Comparison of ENCODE assay signal across 8 mouse cellular contexts in the genomic region with DNA sequence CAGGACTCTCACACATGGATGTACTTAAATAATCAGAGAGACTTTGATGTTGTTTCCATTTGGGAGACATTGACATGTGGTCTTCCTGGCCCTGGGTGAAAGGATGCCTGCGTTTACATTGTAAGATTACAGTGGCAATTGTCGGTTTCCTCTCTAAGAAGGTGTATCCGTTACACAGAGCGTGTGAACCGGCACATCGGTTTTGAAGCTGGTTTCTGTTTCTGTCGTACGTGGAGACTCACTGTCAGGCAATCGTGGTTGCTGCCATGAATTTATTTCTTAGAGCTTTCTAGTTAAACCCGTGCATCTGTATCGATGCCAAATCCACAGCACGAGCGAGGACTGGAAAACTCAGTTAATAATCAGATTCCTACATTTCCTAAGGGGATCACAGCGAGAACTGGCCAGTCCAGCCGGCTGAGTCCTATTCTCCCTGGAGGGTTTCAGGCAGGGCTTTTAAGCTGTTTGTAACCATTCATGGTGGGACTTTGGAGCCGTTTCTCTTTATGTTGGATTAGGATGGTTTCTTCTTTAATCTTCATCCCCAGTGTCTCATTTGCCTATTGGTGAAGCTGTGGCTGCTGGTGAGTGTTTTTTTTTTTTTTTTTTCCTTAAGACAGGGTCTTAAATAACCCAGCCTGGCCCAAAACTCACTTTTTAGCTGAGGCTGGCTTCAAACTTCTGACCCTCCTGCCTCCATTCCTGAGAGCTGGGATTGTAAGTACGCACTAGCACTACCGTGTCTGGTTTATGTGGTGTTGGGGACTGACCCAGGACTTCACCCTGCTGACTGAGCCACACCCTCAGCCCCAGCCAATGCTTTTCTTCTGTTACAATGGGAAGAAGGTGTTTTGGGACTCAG. TPM values are rescaled to one million over a fixed set of nuclear protein-coding genes. Genes with fewer than 3 reads are reported as not detected.
DNase-seq lines count a peak whose midpoint lies in the region; ATAC-seq and TF ChIP-seq lines count a peak whose summit lies in the region.

No protein-coding gene starts in this region.

- ATAC-seq in hematopoietic stem cell, adult 5-6 weeks (replicated peaks in 1 of 2; ENCODE audit: insufficient read depth in 1 of 2, low FRiP score in 2 of 2, low TSS enrichment in 1 of 2, low read depth in 1 of 2, poor library complexity in 2 of 2, severe bottlenecking in 2 of 2): peak; percentile 84 to 92
- ATAC-seq in megakaryocyte progenitor cell, adult 5-6 weeks (replicated peaks; ENCODE audit: poor library complexity): peak; percentile 36

- intact Hi-C loops in gastrocnemius, adult 2 months (cut with DNase I): no loop called here

- no peak for DNase-seq in gastrocnemius, adult 2 months
- no peak for DNase-seq in gastrocnemius, adult 18-20 months (ENCODE audit: low spot score)
- peak; percentile 69 for DNase-seq in B cell, adult 2 months
- no peak for DNase-seq in right cerebral cortex, postnatal 25 days
- DNase-seq in ovary, adult 18-20 months (ENCODE audit: low spot score): no peak
- no peak for DNase-seq in cerebellum, adult 18-20 months

- no peak for TF ChIP-seq CTCF in gastrocnemius, adult 2 months (IDR thresholded peaks at IDR 0.05)

- H3K4me3 ChIP-seq in gastrocnemius, adult 2 months: peak overlapping the region; percentile 71

- H3K27ac ChIP-seq in gastrocnemius, adult 2 months: peak overlapping the region; percentile 55; the same call in 1 of the 2 replicates

RNA-seq across cellular contexts. Expression of a gene that starts 26.1 kb away (rescaled TPM):
- 1 to 10 TPM in 1 of 2 experiments, under 1 TPM in 1; 0.54 to 1.3 TPM for total RNA-seq in gastrocnemius, adult 2 months (2021)
- 1 to 10 TPM in 1 of 2 experiments, under 1 TPM in 1; 0.71 to 1.3 TPM for total RNA-seq in gastrocnemius, adult 18-20 months (2021)
- total RNA-seq in hematopoietic stem cell, adult 5-6 weeks (2017): 6.5 and 9.6 TPM in 2 replicates
- 2.0 and 2.2 TPM in 2 replicates for total RNA-seq in megakaryocyte progenitor cell, adult 5-6 weeks (2015)
- total RNA-seq in megakaryocyte progenitor cell, adult 5-6 weeks (2017): 4.0 and 5.3 TPM in 2 replicates

RNA-seq across cellular contexts. Expression of a gene that starts 31.2 kb away (rescaled TPM):
- 1 to 10 TPM; 2.9 to 8.1 TPM for total RNA-seq in gastrocnemius, adult 2 months (2021)
- 1 to 10 TPM; 5.6 to 9.7 TPM for total RNA-seq in gastrocnemius, adult 18-20 months (2021)
- total RNA-seq in hematopoietic stem cell, adult 5-6 weeks (2017): 2.2 and 3.9 TPM in 2 replicates
- total RNA-seq in megakaryocyte progenitor cell, adult 5-6 weeks (2015): 2.2 and 3.2 TPM in 2 replicates
- 1.8 and 4.9 TPM in 2 replicates for total RNA-seq in megakaryocyte progenitor cell, adult 5-6 weeks (2017)

RNA-seq across cellular contexts. Expression of a gene that starts 31.3 kb away (rescaled TPM):
- 10 to 100 TPM; 25.9 to 27.5 TPM for total RNA-seq in gastrocnemius, adult 2 months (2021)
- 10 to 100 TPM; 28.3 to 28.7 TPM for total RNA-seq in gastrocnemius, adult 18-20 months (2021)
- 67.9 and 68.2 TPM in 2 replicates for total RNA-seq in hematopoietic stem cell, adult 5-6 weeks (2017)
- total RNA-seq in megakaryocyte progenitor cell, adult 5-6 weeks (2015): 72.1 and 80.0 TPM in 2 replicates
- 48.6 and 58.0 TPM in 2 replicates for total RNA-seq in megakaryocyte progenitor cell, adult 5-6 weeks (2017)

Comparison
In these comparisons a context has a peak if more than half of its experiments do, and no peak if none do; other contexts are left out.
1. DNase-seq: peak in B cell, adult 2 months (2 of 2); none in gastrocnemius, adult 2 months (single experiment), gastrocnemius, adult 18-20 months (single experiment), right cerebral cortex, postnatal 25 days (single experiment), ovary, adult 18-20 months (single experiment) and cerebellum, adult 18-20 months (0 of 2).